Mouse (Mus musculus): ENCODE measurements at regions not wholly inside any gene's neighbourhood (a gene's known extent, or its start where the extent isn't known, plus 50 kb on each side); places are given as distances from the start of the nearest gene placed in this dataset.
A peak's percentile ranks its signal among the peaks of the same experiment; 100 is the strongest.

GRCm38 (mm10) chr6:51760372-51760771 lies 236.7 kb downstream of the Snx10 start:
- TF ChIP-seq UBTF (IDR thresholded peaks at IDR 0.05; ENCODE audit: borderline replicate concordance, insufficient read depth, low read depth, low read length) (no peak), CHD2 (IDR thresholded peaks at IDR 0.05; ENCODE audit: low read length) (no peak), RCOR1 (IDR thresholded peaks at IDR 0.05; ENCODE audit: low read depth, low read length) (peak; percentile 56; the same call in 1 of the 2 replicates), HCFC1 (IDR thresholded peaks at IDR 0.05; ENCODE audit: low read depth, low read length) (no peak), POLR2AphosphoS2 (IDR thresholded peaks at IDR 0.05; ENCODE audit: low read length) (no peak), SMC3 (IDR thresholded peaks at IDR 0.05; ENCODE audit: low read depth, low read length) (no peak), EP300 (IDR thresholded peaks at IDR 0.05; ENCODE audit: low read depth in 1 of 2, low read length in 2 of 2) (peak in 1 of 2 experiments; percentile 26; a peak in 1 of 4 replicates), MYC (IDR thresholded peaks at IDR 0.05; ENCODE audit: low read depth, low read length) (no peak), MAFK (IDR thresholded peaks at IDR 0.05; ENCODE audit: borderline replicate concordance, low read depth, low read length) (no peak), JUND (IDR thresholded peaks at IDR 0.05; ENCODE audit: low read depth, low read length) (no peak), MAX (IDR thresholded peaks at IDR 0.05; ENCODE audit: low read length) (no peak), ETS1 (IDR thresholded peaks at IDR 0.05; ENCODE audit: low read depth, low read length) (no peak), NELFE (IDR thresholded peaks at IDR 0.05; ENCODE audit: low read depth, low read length) (no peak), E2F4 (IDR thresholded peaks at IDR 0.05; ENCODE audit: borderline replicate concordance, low read depth, low read length) (no peak), USF2 (IDR thresholded peaks at IDR 0.05; ENCODE audit: borderline replicate concordance in 1 of 2, insufficient read depth in 1 of 2, low read depth in 1 of 2, low read length in 2 of 2) (no peak), ZKSCAN1 (IDR thresholded peaks at IDR 0.05; ENCODE audit: low read depth, low read length) (no peak), SIN3A (IDR thresholded peaks at IDR 0.05; ENCODE audit: low read length) (no peak), MAZ (IDR thresholded peaks at IDR 0.05; ENCODE audit: low read depth, low read length) (no peak), ZMIZ1 (IDR thresholded peaks at IDR 0.05; ENCODE audit: low read depth, low read length) (no peak), TBP (IDR thresholded peaks at IDR 0.05; ENCODE audit: low read depth, low read length) (no peak), TAL1 (IDR thresholded peaks at IDR 0.05; ENCODE audit: low read length) (peak; percentile 29), KAT2A (conservative IDR thresholded peaks at IDR 0.05; ENCODE audit: low read depth, low read length) (no peak), NRF1 (IDR thresholded peaks at IDR 0.05; ENCODE audit: insufficient read depth, low read depth, low read length, poor library complexity, severe bottlenecking) (no peak), BHLHE40 (IDR thresholded peaks at IDR 0.05; ENCODE audit: borderline replicate concordance, low read depth, low read length) (no peak), GATA1 (IDR thresholded peaks at IDR 0.05; ENCODE audit: low read depth, low read length) (0 out of 2 replicates have a peak, but pooled peaks have one; percentile 26), GABPA (IDR thresholded peaks at IDR 0.05; ENCODE audit: low read depth, low read length) (no peak), ZC3H11A (IDR thresholded peaks at IDR 0.05; ENCODE audit: low read depth, low read length) (no peak)
- Histone ChIP-seq H3K27me3 (ENCODE audit: control insufficient read depth in 1 of 2, insufficient read depth in 2 of 2, low read length in 2 of 2) (peaks cover 0 to 6% of the 10 kb centered on the region in 2 experiments; a peak in 3 of 4 replicates), H3K4me1 (ENCODE audit: control insufficient read depth in 1 of 2, insufficient read depth in 2 of 2, low read length in 2 of 2) (0 out of 4 replicates have a peak, but pooled peaks cover 0 to 2% of the 10 kb centered on the region in 2 experiments), H3K79me2 (ENCODE audit: control insufficient read depth, insufficient read depth, low read length, poor library complexity) (no peaks in the 10 kb centered on the region), H3K9me3 (replicated peaks; ENCODE audit: insufficient read depth, low read length) (no peaks in the 10 kb centered on the region), H3K27ac (ENCODE audit: control insufficient read depth, low read depth, low read length) (no peak overlapping the region), H3K4me3 (ENCODE audit: control insufficient read depth in 1 of 2, insufficient read depth in 1 of 2, low read depth in 2 of 2, low read length in 2 of 2) (no peak overlapping the region), H3K9ac (ENCODE audit: control insufficient read depth, low read depth, low read length, poor library complexity, severe bottlenecking) (no peak overlapping the region), H3K36me3 (ENCODE audit: control insufficient read depth in 1 of 2, insufficient read depth in 2 of 2, low read length in 2 of 2) (no peaks in the 10 kb centered on the region)
- DNase-seq (ENCODE audit: low read depth, low spot score) = peak; percentile 34
